Mouse (Mus musculus) thymus, adult 2 months (tissue): ENCODE measurements around the gene Tmem238. TPM values are rescaled to one million over a fixed set of nuclear protein-coding genes. Genes with fewer than 3 reads are reported as not detected.

Experiments
- DNase-seq: peaks from one replicate; pipeline ENCODE4 v3.0.0; 2021
- H3K27ac ChIP-seq: fragments of 200-500 bp; 2 replicates; pipeline ENCODE4 v1.5.1; 2012; ENCODE audit warnings: low read length, control low read depth; ENCODE audit not compliant: control insufficient read depth, insufficient read depth
- H3K27me3 ChIP-seq: fragments of 200-500 bp; 2 replicates; pipeline ENCODE4 v1.6.1; 2012; ENCODE audit warnings: mild to moderate bottlenecking, low read length, moderate library complexity, mixed read lengths; ENCODE audit not compliant: control insufficient read depth, insufficient read depth
- H3K36me3 ChIP-seq: fragments of 200-500 bp; 2 replicates; pipeline ENCODE4 v1.6.1; 2012; ENCODE audit warnings: mild to moderate bottlenecking, low read length, moderate library complexity; ENCODE audit not compliant: control insufficient read depth, insufficient read depth
- H3K4me1 ChIP-seq: fragments of 200-500 bp; replicated peaks from 2 replicates; pipeline ENCODE4 v1.6.1; 2012; ENCODE audit warnings: low read length; ENCODE audit not compliant: control insufficient read depth, insufficient read depth
- H3K4me3 ChIP-seq: fragments of 200-500 bp; 2 replicates; pipeline ENCODE4 v1.5.1; 2012; ENCODE audit warnings: mild to moderate bottlenecking, low read length, control low read depth, moderate library complexity; ENCODE audit not compliant: control insufficient read depth, insufficient read depth
- CTCF ChIP-seq: fragments of 200-500 bp; IDR thresholded peaks from 2 replicates; pipeline ENCODE4 v1.5.1; 2012; ENCODE audit warnings: mild to moderate bottlenecking, control low read depth, low read length, moderate library complexity, borderline replicate concordance; ENCODE audit not compliant: control insufficient read depth, poor library complexity, insufficient read depth; ENCODE audit errors: extremely low read depth
- POLR2A ChIP-seq: fragments of 200-500 bp; IDR thresholded peaks from 2 replicates; pipeline ENCODE4 v1.6.1; 2012; ENCODE audit warnings: mild to moderate bottlenecking, low read length, control low read depth, moderate library complexity; ENCODE audit not compliant: control insufficient read depth, poor library complexity, insufficient read depth; ENCODE audit errors: extremely low read depth
- WGBS: fragments of 180-500 bp; shearing (Covaris S2); methylation state at CpG from one replicate; pipeline ENCODE4 v1.1.7; 2018; 5-methylcytosine and 5-hydroxymethylcytosine counted together
- polyA plus RNA-seq: library from polyadenylated mRNA; depleted of rRNA; stranded (reverse); fragments of >200 nt; gene quantifications from 2 replicates; pipeline ENCODE4 v1.2.3, GENCODE M21; 2012

The Tmem238 gene
- polyA plus RNA-seq, 1 experiment: 18.1 TPM

DNA sequence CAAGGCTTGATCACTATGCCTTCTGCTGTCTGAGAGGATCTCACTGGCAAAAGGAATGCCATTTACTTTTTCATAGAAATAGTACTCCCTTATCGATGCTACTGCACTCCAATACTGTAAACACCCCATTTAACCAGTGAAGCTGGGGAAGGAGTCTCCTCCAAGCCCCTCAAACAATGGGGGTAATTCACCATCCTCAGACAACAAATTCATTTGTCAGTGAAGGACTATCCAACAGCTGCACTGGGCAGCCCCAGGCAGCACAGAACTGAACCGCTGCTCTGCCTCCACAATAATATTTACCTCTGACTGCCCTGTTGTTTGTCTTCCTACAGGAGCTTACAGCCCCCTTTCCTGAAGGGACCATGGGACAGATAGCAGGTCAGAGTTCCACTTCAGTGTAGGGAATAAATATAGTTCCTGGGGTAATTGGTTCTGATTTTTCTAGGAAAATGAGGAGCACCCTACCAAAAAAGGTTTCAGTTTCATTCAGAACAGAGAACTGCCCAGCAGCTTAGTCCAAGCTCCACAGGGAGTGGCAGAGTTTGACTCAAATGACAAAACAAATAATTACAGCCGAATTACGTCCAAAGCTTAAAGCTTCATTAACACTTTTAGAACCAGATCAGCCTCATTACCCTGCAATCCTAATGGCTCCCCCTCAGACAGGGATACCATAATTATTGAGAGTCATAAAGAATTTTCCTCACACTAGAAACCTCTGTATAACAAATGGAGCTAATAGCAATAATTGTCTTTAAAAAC is 24.3 kb downstream of the Tmem238 start:
- Histone ChIP-seq H3K27ac (no peak overlapping the region), H3K4me1 (no peaks in the 10 kb centered on the region), H3K4me3 (no peak overlapping the region), H3K36me3 (no peaks in the 10 kb centered on the region), H3K27me3 (no peaks in the 10 kb centered on the region)
- DNase-seq: no peak
- TF ChIP-seq POLR2A: no peak
- no peak for TF ChIP-seq CTCF
- WGBS: 52% methylated on average over 4 of the region's 4 CpGs

DNA sequence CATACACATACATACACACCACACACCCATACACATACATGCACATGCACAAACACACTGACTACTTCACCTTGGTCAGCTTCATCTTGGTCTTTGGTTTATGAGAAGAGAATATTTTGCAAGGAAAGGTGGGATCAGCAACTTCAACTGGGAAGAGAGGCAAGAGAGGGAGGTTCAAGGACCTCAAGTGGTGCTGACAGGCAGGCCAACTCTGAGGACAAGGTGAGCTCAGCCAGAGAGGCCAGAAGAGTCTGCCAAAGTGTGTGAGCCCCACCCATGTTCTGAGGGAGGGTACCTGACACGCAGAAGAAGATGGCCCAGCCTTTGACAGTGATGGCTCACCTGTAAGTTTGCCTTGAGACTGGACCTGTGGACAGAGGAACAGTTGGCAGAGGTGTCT is 29.8 kb downstream of the Tmem238 start:
- TF ChIP-seq CTCF (no peak), POLR2A (no peak)
- Histone ChIP-seq H3K36me3 (no peaks in the 10 kb centered on the region), H3K4me1 (no peaks in the 10 kb centered on the region), H3K27me3 (no peaks in the 10 kb centered on the region), H3K27ac (no peak overlapping the region), H3K4me3 (no peak overlapping the region)
- DNase-seq: no peak
- WGBS: 61% methylated on average over 1 of the region's 1 CpGs

GRCm38 (mm10) chr7:4752821-4753570 is 36.5 kb downstream of the Tmem238 start, which contains the start of gene Cox6b2:
TSS of gene Cox6b2 (minus strand) at chr7:4753094.
- TF ChIP-seq POLR2A (peak; percentile 79), CTCF (no peak)
- peak within 1 kb of the TSS; percentile 57 for H3K4me3 ChIP-seq
- 11% methylated on average over 24 of the region's 24 CpGs for WGBS
- DNase-seq: peak; percentile 85
- peaks cover 17% of the 10 kb centered on the region for H3K4me1 ChIP-seq
- no peaks in the 10 kb centered on the region for H3K36me3 ChIP-seq
- H3K27ac ChIP-seq: no peak within 1 kb of the TSS; the same call in 1 of the 2 replicates
- no peaks in the 10 kb centered on the region for H3K27me3 ChIP-seq

DNA sequence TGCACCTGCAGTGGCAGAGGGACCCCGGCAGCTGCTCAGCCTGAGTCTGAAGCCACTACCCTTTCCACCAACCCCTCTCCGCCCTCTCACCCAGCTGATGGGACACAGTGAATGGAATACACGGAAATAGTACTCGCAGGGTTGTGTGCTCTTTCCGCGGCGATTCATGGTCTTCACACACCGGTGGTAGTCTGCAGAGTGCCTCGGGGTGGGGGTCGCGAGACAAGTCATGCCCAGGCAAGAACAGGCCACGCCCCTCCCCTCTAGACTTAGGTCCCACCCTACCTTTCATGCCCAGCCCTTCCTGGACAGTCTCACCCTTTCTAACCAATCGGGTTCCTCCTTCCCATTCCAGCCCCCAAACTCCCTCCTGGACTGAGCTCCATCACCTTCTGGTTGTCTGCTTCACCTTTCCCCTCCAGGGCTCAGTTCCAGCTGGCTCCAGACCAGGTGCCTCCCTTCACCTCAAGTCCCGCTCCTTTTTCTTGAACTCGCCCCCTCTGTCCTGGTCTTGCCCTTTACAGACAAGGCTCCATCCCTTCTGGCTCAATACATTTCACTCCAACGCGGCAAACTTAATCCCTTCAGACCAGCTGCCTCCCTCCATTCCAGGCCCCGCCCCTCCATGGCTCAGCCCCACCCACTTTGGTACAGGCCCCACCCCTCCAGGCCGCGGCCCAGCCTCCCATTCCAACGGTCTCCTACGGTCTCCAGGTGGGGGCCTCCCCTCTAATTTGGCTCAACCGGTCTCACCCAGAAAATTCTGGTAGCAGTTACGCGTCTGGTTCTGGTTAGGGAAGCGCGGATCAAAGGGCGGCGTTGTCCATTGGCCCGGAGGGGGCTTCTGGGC is 37.3 kb downstream of the Tmem238 start:
- Histone ChIP-seq H3K4me1 (peaks cover 17% of the 10 kb centered on the region), H3K27me3 (no peaks in the 10 kb centered on the region), H3K36me3 (no peaks in the 10 kb centered on the region), H3K4me3 (peak overlapping the region; percentile 57), H3K27ac (no peak overlapping the region; the same call in 1 of the 2 replicates)
- TF ChIP-seq POLR2A: no peak
- TF ChIP-seq CTCF: no peak
- peak; percentile 25 for DNase-seq
- 3% methylated on average over 30 of the region's 30 CpGs for WGBS

DNA sequence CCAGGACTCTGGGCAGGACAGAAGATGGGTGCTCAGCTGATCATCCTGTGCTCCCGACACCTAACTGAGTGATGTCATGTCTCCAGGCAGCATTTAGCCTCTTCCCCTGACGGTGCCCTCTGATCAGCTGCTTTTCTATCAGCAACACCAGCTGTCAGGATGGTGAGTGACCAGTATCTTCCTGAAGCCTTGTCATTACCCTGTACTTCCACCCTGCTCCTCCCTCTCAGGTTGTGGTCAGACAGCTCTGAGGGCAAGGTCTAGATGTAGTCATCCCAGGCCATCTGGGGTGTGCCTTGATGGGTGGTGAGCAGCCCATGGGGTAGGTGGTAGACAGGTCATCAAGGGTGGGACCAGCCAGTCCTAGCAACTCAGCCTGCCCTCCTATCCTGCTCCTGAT is 40.3 kb downstream of the Tmem238 start:
- Histone ChIP-seq H3K27me3 (no peaks in the 10 kb centered on the region), H3K4me1 (peaks cover 17% of the 10 kb centered on the region), H3K36me3 (no peaks in the 10 kb centered on the region), H3K4me3 (no peak overlapping the region), H3K27ac (no peak overlapping the region)
- DNase-seq: no peak
- TF ChIP-seq POLR2A: no peak
- no peak for TF ChIP-seq CTCF
- 94% methylated on average over 2 of the region's 2 CpGs for WGBS

- WGBS: 81% methylated on average over 4 of the region's 4 CpGs
- Histone ChIP-seq H3K4me1 (peaks cover 16% of the 10 kb centered on the region), H3K36me3 (no peaks in the 10 kb centered on the region), H3K4me3 (no peak overlapping the region), H3K27ac (no peak overlapping the region), H3K27me3 (no peaks in the 10 kb centered on the region)
- TF ChIP-seq CTCF (no peak), POLR2A (no peak)
- DNase-seq: no peak
Measured at GRCm38 (mm10) chr7:4748321-4748720, 41.1 kb downstream of the Tmem238 start.
